Mouse (Mus musculus) lung, embryonic 14.5 days (tissue): Measurements from ENCODE around the gene Fyco1. TPM values are rescaled to one million over a fixed set of nuclear protein-coding genes. Genes with fewer than 3 reads are reported as not detected.

Source experiments
- ATAC-seq: fragments of 200-750 bp; cut with Nextera tagmentation; 2 replicates; pipeline ENCODE4 v1.8.0; 2017; ENCODE audit warnings: mild to moderate bottlenecking, moderate TSS enrichment, moderate library complexity; ENCODE audit not compliant: insufficient read depth
- DNase-seq: peaks from one replicate; pipeline ENCODE4 v3.0.0-alpha.2; 2015
- H3K27ac ChIP-seq: fragments of 300-500 bp; sonication (generic); 2 replicates; pipeline ENCODE4 v1.5.1; 2014; ENCODE audit warnings: low read depth, mild to moderate bottlenecking, moderate library complexity
- H3K27me3 ChIP-seq: fragments of 300-500 bp; sonication (generic); 2 replicates; pipeline ENCODE4 v1.6.1; 2014; ENCODE audit warnings: low read length, control low read depth; ENCODE audit not compliant: insufficient read depth
- H3K36me3 ChIP-seq: fragments of 300-500 bp; sonication (generic); 2 replicates; pipeline ENCODE4 v1.6.1; 2014; ENCODE audit warnings: control low read depth; ENCODE audit not compliant: insufficient read depth
- H3K4me1 ChIP-seq: fragments of 300-500 bp; sonication (generic); 2 replicates; pipeline ENCODE4 v1.6.1; 2014; ENCODE audit warnings: antibody characterized with exemption, control low read depth; ENCODE audit not compliant: insufficient read depth
- H3K4me2 ChIP-seq: fragments of 300-500 bp; sonication (generic); 2 replicates; pipeline ENCODE4 v1.6.1; 2014; ENCODE audit warnings: mild to moderate bottlenecking
- H3K4me3 ChIP-seq: fragments of 300-500 bp; sonication (generic); 2 replicates; pipeline ENCODE4 v1.5.1; 2014; ENCODE audit warnings: low read depth, low read length
- H3K9ac ChIP-seq: fragments of 300-500 bp; sonication (generic); 2 replicates; pipeline ENCODE4 v1.6.1; 2014
- H3K9me3 ChIP-seq: fragments of 300-500 bp; sonication (generic); 2 replicates; pipeline ENCODE4 v1.6.1; 2016; ENCODE audit warnings: low read depth, low read length, control low read depth
- CTCF ChIP-seq: IDR thresholded peaks from 2 replicates; pipeline ENCODE4 v1.5.1; 2016; ENCODE audit warnings: antibody characterized with exemption, low read depth
- WGBS: fragments of 180-500 bp; shearing (Covaris S2); extraction: QIAGEN DNeasy Blood & Tissue Kit; methylation state at CpG from one replicate; pipeline ENCODE4 v1.1.7; 2014; 5-methylcytosine and 5-hydroxymethylcytosine counted together
- polyA plus RNA-seq: library from polyadenylated mRNA; unstranded; fragments of >200 nt; fragmentation: Nextera tagmentation; extraction: Ambion mirVana; gene quantifications from 2 replicates; pipeline ENCODE4 v1.2.1, GENCODE M21; 2014

Fyco1 gene
- polyA plus RNA-seq, 1 experiment from 2014 or later = 12.9 TPM

DNA sequence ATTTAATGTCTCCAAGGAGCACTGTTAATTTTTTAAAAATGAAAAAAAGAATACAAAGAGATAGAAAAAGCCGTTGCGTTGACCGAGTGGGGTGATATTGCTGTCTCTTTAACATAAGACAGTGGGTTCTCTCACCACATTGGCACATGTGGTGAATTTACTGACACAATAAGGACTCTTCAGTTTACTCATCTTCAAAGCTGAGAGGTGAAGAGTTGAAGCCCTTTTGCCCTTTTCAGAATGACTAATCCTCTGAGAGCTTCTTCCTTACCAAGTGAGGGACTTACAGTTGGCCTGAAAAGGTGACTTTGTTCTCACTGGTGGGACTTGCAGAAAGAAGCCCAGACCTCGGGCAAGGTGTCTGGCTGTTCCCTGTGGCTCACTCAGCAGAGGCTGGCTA, 110.9 kb downstream of the Fyco1 start:
- WGBS = 76% methylated on average over 4 of the region's 4 CpGs
- Histone ChIP-seq H3K9ac (no peak overlapping the region), H3K27ac (no peak overlapping the region), H3K9me3 (no peaks in the 10 kb centered on the region), H3K4me1 (no peaks in the 10 kb centered on the region), H3K4me3 (no peak overlapping the region), H3K27me3 (no peaks in the 10 kb centered on the region), H3K4me2 (no peak overlapping the region), H3K36me3 (no peaks in the 10 kb centered on the region)
- ATAC-seq (no peak), DNase-seq (no peak)
- no peak for TF ChIP-seq CTCF

Other genes starting within 250 kb of the Fyco1 start
- 0.14 and 0.27 TPM in 2 replicates for gene Slc6a20b, start 219.3 kb downstream of the Fyco1 start, polyA plus RNA-seq
- 0.09 TPM in 2 replicates for gene Ccr9, start 173.5 kb downstream of the Fyco1 start, polyA plus RNA-seq
- gene Slc6a20a, start 173.0 kb downstream of the Fyco1 start, polyA plus RNA-seq = 0.13 and 0.14 TPM in 2 replicates
- gene Lztfl1, start 134.2 kb downstream of the Fyco1 start, polyA plus RNA-seq = 44.9 and 45.4 TPM in 2 replicates
- 0.25 and 0.28 TPM in 2 replicates for gene Cxcr6, start 45.4 kb downstream of the Fyco1 start, polyA plus RNA-seq
- not detected in 2 replicates for gene Xcr1, start 10.1 kb upstream of the Fyco1 start, polyA plus RNA-seq
- gene Ccr1, start 116.8 kb upstream of the Fyco1 start, polyA plus RNA-seq = 4.0 TPM in 2 replicates
- gene Ccr1l1, start 126.5 kb upstream of the Fyco1 start, polyA plus RNA-seq = not detected in 2 replicates
- gene Ccr3, start 170.1 kb upstream of the Fyco1 start, polyA plus RNA-seq = not detected in 2 replicates